Comparison of ENCODE assay signal across 8 mouse cellular contexts in genomic region chrX:73639901-73640469, GRCm38 (mm10). TPM values are rescaled to one million over a fixed set of nuclear protein-coding genes. Genes with fewer than 3 reads are reported as not detected.
A peak's percentile ranks its signal among the peaks of the same experiment; 100 is the strongest.
DNase-seq lines count a peak whose midpoint lies in the region; ATAC-seq and TF ChIP-seq lines count a peak whose summit lies in the region.

No protein-coding gene starts in this region.

- H3K9me3 ChIP-seq in forebrain, embryonic 15.5 days, result no peaks in the 10 kb centered on the region
- H3K9me3 ChIP-seq in liver, embryonic 15.5 days (replicated peaks), result no peaks in the 10 kb centered on the region

- H3K36me3 ChIP-seq in forebrain, embryonic 15.5 days, result no peaks in the 10 kb centered on the region
- H3K36me3 ChIP-seq in liver, embryonic 15.5 days (replicated peaks), result no peaks in the 10 kb centered on the region
- H3K36me3 ChIP-seq in testis, adult 2 months (ENCODE audit: control insufficient read depth, insufficient read depth, low read length), result no peaks in the 10 kb centered on the region

- peaks cover 24% of the 10 kb centered on the region for H3K27me3 ChIP-seq in forebrain, embryonic 15.5 days
- H3K27me3 ChIP-seq in liver, embryonic 15.5 days, result peaks cover 69% of the 10 kb centered on the region
- no peaks in the 10 kb centered on the region for H3K27me3 ChIP-seq in testis, adult 2 months (ENCODE audit: control insufficient read depth, insufficient read depth, low read length)

- no peak for TF ChIP-seq POLR2A in testis, adult 2 months (IDR thresholded peaks at IDR 0.05; ENCODE audit: control insufficient read depth, low read depth, low read length)

- H3K4me2 ChIP-seq in forebrain, embryonic 15.5 days (replicated peaks), result peak overlapping the region; percentile 49
- peak overlapping the region; percentile 63 for H3K4me2 ChIP-seq in liver, embryonic 15.5 days

- peaks cover 16% of the 10 kb centered on the region for H3K4me1 ChIP-seq in forebrain, embryonic 15.5 days
- H3K4me1 ChIP-seq in liver, embryonic 15.5 days (replicated peaks), result peaks cover 3% of the 10 kb centered on the region; the same call in 1 of the 2 replicates
- H3K4me1 ChIP-seq in testis, adult 2 months (ENCODE audit: control insufficient read depth, insufficient read depth, low read length), result peaks cover 20% of the 10 kb centered on the region

- peak; percentile 33 for DNase-seq in adrenal gland, adult 2 months
- DNase-seq in adrenal gland, adult 8-10 months, result no peak
- peak; percentile 35 for DNase-seq in 3134 (ENCODE audit: extremely low read depth, insufficient read length, low spot score)
- DNase-seq in ovary, postnatal 36 days (ENCODE audit: low spot score), result no peak
- DNase-seq in lung, postnatal 36 days, result no peak

- no peak for TF ChIP-seq CTCF in testis, adult 2 months (IDR thresholded peaks at IDR 0.05; ENCODE audit: control insufficient read depth, insufficient read depth, insufficient replicate concordance, low read depth, low read length)

- no peak overlapping the region for H3K9ac ChIP-seq in forebrain, embryonic 15.5 days (replicated peaks)
- no peak overlapping the region for H3K9ac ChIP-seq in liver, embryonic 15.5 days

- 19% methylated on average over 41 of the region's 41 CpGs for WGBS in forebrain, embryonic 15.5 days
- WGBS in liver, embryonic 15.5 days (ENCODE audit: insufficient replicate concordance), result 18% methylated on average over 41 of the region's 41 CpGs

- ATAC-seq in forebrain, embryonic 15.5 days (replicated peaks), result 0 out of 2 replicates have a peak, but pooled peaks have one; percentile 6
- ATAC-seq in liver, embryonic 15.5 days (ENCODE audit: insufficient read depth), result no peak

- peak overlapping the region; percentile 36 for H3K4me3 ChIP-seq in forebrain, embryonic 15.5 days
- peak overlapping the region; percentile 42 for H3K4me3 ChIP-seq in liver, embryonic 15.5 days (replicated peaks)
- H3K4me3 ChIP-seq in testis, adult 2 months (ENCODE audit: control insufficient read depth, low read depth, low read length), result peak overlapping the region; percentile 47

- no peak overlapping the region for H3K27ac ChIP-seq in forebrain, embryonic 15.5 days (replicated peaks)
- no peak overlapping the region for H3K27ac ChIP-seq in liver, embryonic 15.5 days (replicated peaks)
- no peak overlapping the region for H3K27ac ChIP-seq in testis, adult 2 months (ENCODE audit: control insufficient read depth, insufficient read depth, low read depth, low read length)

RNA-seq across cellular contexts. Expression of gene Dusp9, which starts 0.8 kb away (rescaled TPM):
- total RNA-seq in adrenal gland, adult 2 months (2021), result under 1 TPM; 0.26 to 0.66 TPM
- polyA plus RNA-seq in adrenal gland, adult 2 months (2012; rRNA removed), result 0.33 and 0.40 TPM in 2 replicates
- total RNA-seq in adrenal gland, adult 8-10 months (2022), result 1 to 10 TPM in 1 of 4 experiments, under 1 TPM in 3; 0.17 to 1.1 (median 0.52) TPM
- 0.33 and 0.43 TPM in 2 replicates for polyA plus RNA-seq in forebrain, embryonic 15.5 days (2015; fragmentation: Nextera tagmentation; extraction: Ambion mirVana)
- 30.5 and 33.9 TPM in 2 replicates for polyA plus RNA-seq in liver, embryonic 15.5 days (2015; fragmentation: Nextera tagmentation; extraction: Ambion mirVana)
- polyA plus RNA-seq in testis, adult 2 months (2012; rRNA removed), result 1.8 and 2.0 TPM in 2 replicates

RNA-seq across cellular contexts. Expression of gene Pnck, which starts 19.9 kb away (rescaled TPM):
- total RNA-seq in adrenal gland, adult 2 months (2021), result 1 to 10 TPM; 6.1 to 7.1 TPM
- 6.3 and 10.9 TPM in 2 replicates for polyA plus RNA-seq in adrenal gland, adult 2 months (2012; rRNA removed)
- 10 to 100 TPM; 10.6 to 29.6 (median 18.5) TPM for total RNA-seq in adrenal gland, adult 8-10 months (2022)
- polyA plus RNA-seq in forebrain, embryonic 15.5 days (2015; fragmentation: Nextera tagmentation; extraction: Ambion mirVana), result 105 and 109 TPM in 2 replicates
- 0.94 and 1.1 TPM in 2 replicates for polyA plus RNA-seq in liver, embryonic 15.5 days (2015; fragmentation: Nextera tagmentation; extraction: Ambion mirVana)
- 4.0 and 4.3 TPM in 2 replicates for polyA plus RNA-seq in testis, adult 2 months (2012; rRNA removed)

RNA-seq across cellular contexts. Expression of gene Slc6a8, which starts 33.0 kb away (rescaled TPM):
- 100 to 1,000 TPM in 1 of 2 experiments, 10 to 100 TPM in 1; 73.8 to 137 TPM for total RNA-seq in adrenal gland, adult 2 months (2021)
- polyA plus RNA-seq in adrenal gland, adult 2 months (2012; rRNA removed), result 82.6 and 101 TPM in 2 replicates
- total RNA-seq in adrenal gland, adult 8-10 months (2022), result 100 to 1,000 TPM in 3 of 4 experiments, 10 to 100 TPM in 1; 63.8 to 185 (median 134) TPM
- polyA plus RNA-seq in forebrain, embryonic 15.5 days (2015; fragmentation: Nextera tagmentation; extraction: Ambion mirVana), result 6.5 and 7.0 TPM in 2 replicates
- polyA plus RNA-seq in liver, embryonic 15.5 days (2015; fragmentation: Nextera tagmentation; extraction: Ambion mirVana), result 0.33 and 0.51 TPM in 2 replicates
- polyA plus RNA-seq in testis, adult 2 months (2012; rRNA removed), result 4.9 and 5.7 TPM in 2 replicates

Comparison
In these comparisons a context has a peak if more than half of its experiments do, and no peak if none do; other contexts are left out.
1. DNase-seq: peak in adrenal gland, adult 2 months (single experiment) and 3134 (single experiment); none in adrenal gland, adult 8-10 months (single experiment), ovary, postnatal 36 days (single experiment) and lung, postnatal 36 days (single experiment).
2. RNA of gene Dusp9, which starts 0.8 kb away (polyA plus RNA-seq): 30.5 to 33.9 TPM in liver, embryonic 15.5 days; 1.8 to 2.0 TPM in testis, adult 2 months, 0.33 to 0.40 TPM in adrenal gland, adult 2 months and 0.33 to 0.43 TPM in forebrain, embryonic 15.5 days; every median in the first group is over 10 times any median in the second.
3. RNA of gene Slc6a8, which starts 33.0 kb away (polyA plus RNA-seq): 82.6 to 101 TPM in adrenal gland, adult 2 months; 6.5 to 7.0 TPM in forebrain, embryonic 15.5 days, 4.9 to 5.7 TPM in testis, adult 2 months and 0.33 to 0.51 TPM in liver, embryonic 15.5 days; every median in the first group is over 10 times any median in the second.
4. Peak in every context shown above with its lines, with median percentiles within 50 percentile points of each other: H3K4me3 ChIP-seq.